ENCODE assay signal across 7 mouse cellular contexts in the genomic region with DNA sequence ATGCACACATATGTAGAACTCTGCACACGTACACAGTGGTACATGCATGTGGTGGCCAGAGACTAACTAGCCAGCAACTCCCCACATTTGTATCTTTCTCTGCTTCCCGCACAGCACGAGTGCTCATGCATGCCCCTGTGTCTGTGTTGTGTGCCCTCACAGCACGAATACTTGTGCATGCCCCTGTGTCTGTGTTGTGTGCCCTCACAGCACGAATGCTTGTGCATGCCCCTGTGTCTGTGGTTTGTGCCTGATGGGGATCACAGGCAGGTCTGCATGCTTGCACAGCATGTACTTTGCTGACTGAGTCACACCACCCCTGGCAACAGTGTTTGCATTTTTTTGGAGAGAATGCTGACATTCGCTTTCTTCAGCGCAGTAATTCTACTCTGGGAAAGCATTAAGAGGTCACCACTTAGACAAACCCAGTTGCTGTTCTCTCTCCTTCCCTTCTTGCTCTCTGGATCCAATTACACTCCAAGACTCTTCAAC.
DNase-seq lines count a peak whose midpoint lies in the region; ATAC-seq lines count a peak whose summit lies in the region.

No protein-coding gene starts in this region.

- no peaks in the 10 kb centered on the region for H3K9me3 ChIP-seq in midbrain, embryonic 10.5 days (replicated peaks)
- H3K9me3 ChIP-seq in midbrain, embryonic 15.5 days: no peaks in the 10 kb centered on the region
- H3K9me3 ChIP-seq in embryonic facial prominence, embryonic 11.5 days (replicated peaks; ENCODE audit: control insufficient read depth, low read length): no peaks in the 10 kb centered on the region
- no peaks in the 10 kb centered on the region for H3K9me3 ChIP-seq in stomach, embryonic 14.5 days (ENCODE audit: control insufficient read depth, low read depth, low read length)

- H3K4me1 ChIP-seq in midbrain, embryonic 10.5 days: peaks cover 11% of the 10 kb centered on the region
- no peaks in the 10 kb centered on the region for H3K4me1 ChIP-seq in midbrain, embryonic 15.5 days
- no peaks in the 10 kb centered on the region for H3K4me1 ChIP-seq in embryonic facial prominence, embryonic 11.5 days (ENCODE audit: control insufficient read depth, insufficient read depth, low read length)
- no peaks in the 10 kb centered on the region; the same call in 1 of the 2 replicates for H3K4me1 ChIP-seq in stomach, embryonic 14.5 days (ENCODE audit: control insufficient read depth, insufficient read depth, low read length)

- H3K36me3 ChIP-seq in midbrain, embryonic 10.5 days: no peaks in the 10 kb centered on the region
- H3K36me3 ChIP-seq in midbrain, embryonic 15.5 days (replicated peaks): no peaks in the 10 kb centered on the region
- no peaks in the 10 kb centered on the region for H3K36me3 ChIP-seq in embryonic facial prominence, embryonic 11.5 days (replicated peaks; ENCODE audit: control insufficient read depth, insufficient read depth, low read depth, low read length)
- H3K36me3 ChIP-seq in stomach, embryonic 14.5 days (ENCODE audit: control insufficient read depth, insufficient read depth, low read length): no peaks in the 10 kb centered on the region

- H3K4me3 ChIP-seq in midbrain, embryonic 10.5 days: no peak overlapping the region
- no peak overlapping the region for H3K4me3 ChIP-seq in midbrain, embryonic 15.5 days
- H3K4me3 ChIP-seq in embryonic facial prominence, embryonic 11.5 days (ENCODE audit: low read depth, low read length): no peak overlapping the region
- H3K4me3 ChIP-seq in stomach, embryonic 14.5 days (ENCODE audit: low read depth, low read length): no peak overlapping the region

- no peak for ATAC-seq in midbrain, embryonic 15.5 days (replicated peaks)
- ATAC-seq in embryonic facial prominence, embryonic 11.5 days (replicated peaks; ENCODE audit: insufficient number of reproducible peaks, low FRiP score, low TSS enrichment, low read depth): no peak
- 0 out of 2 replicates have a peak, but pooled peaks have one; percentile 33 for ATAC-seq in stomach, embryonic 14.5 days (ENCODE audit: insufficient number of reproducible peaks, insufficient read depth, low FRiP score, low read depth)

- no peak overlapping the region for H3K9ac ChIP-seq in midbrain, embryonic 15.5 days
- no peak overlapping the region for H3K9ac ChIP-seq in embryonic facial prominence, embryonic 11.5 days (replicated peaks; ENCODE audit: low read length)
- no peak overlapping the region for H3K9ac ChIP-seq in stomach, embryonic 14.5 days (replicated peaks; ENCODE audit: low read depth, low read length)

- peak; percentile 19 for DNase-seq in midbrain, embryonic 10.5 days (ENCODE audit: low spot score)
- DNase-seq in embryonic facial prominence, embryonic 11.5 days (ENCODE audit: low spot score): peak; percentile 47
- DNase-seq in kidney, postnatal 14 days: peak; percentile 54
- no peak for DNase-seq in cerebellum, postnatal 10 days
- no peak for DNase-seq in spleen, postnatal 4 days (ENCODE audit: low spot score in 2 of 2)

- no peak overlapping the region for H3K27ac ChIP-seq in midbrain, embryonic 10.5 days (replicated peaks)
- no peak overlapping the region for H3K27ac ChIP-seq in midbrain, embryonic 15.5 days
- H3K27ac ChIP-seq in embryonic facial prominence, embryonic 11.5 days (replicated peaks; ENCODE audit: low read depth, low read length): no peak overlapping the region
- H3K27ac ChIP-seq in stomach, embryonic 14.5 days (ENCODE audit: low read length): peak overlapping the region; percentile 33; the same call in 1 of the 2 replicates

- H3K27me3 ChIP-seq in midbrain, embryonic 10.5 days (ENCODE audit: low read depth, poor library complexity, severe bottlenecking): no peaks in the 10 kb centered on the region
- H3K27me3 ChIP-seq in midbrain, embryonic 15.5 days (replicated peaks): no peaks in the 10 kb centered on the region
- no peaks in the 10 kb centered on the region for H3K27me3 ChIP-seq in embryonic facial prominence, embryonic 11.5 days (ENCODE audit: control insufficient read depth, insufficient read depth, low read length)
- H3K27me3 ChIP-seq in stomach, embryonic 14.5 days (ENCODE audit: control insufficient read depth, insufficient read depth, low read length): no peaks in the 10 kb centered on the region

- 63% methylated on average over 7 of the region's 7 CpGs for WGBS in midbrain, embryonic 10.5 days
- 66% methylated on average over 7 of the region's 7 CpGs for WGBS in midbrain, embryonic 15.5 days
- 41% methylated on average over 7 of the region's 7 CpGs for WGBS in embryonic facial prominence, embryonic 11.5 days
- 42% methylated on average over 7 of the region's 7 CpGs for WGBS in stomach, embryonic 14.5 days

- no peak overlapping the region for H3K4me2 ChIP-seq in midbrain, embryonic 15.5 days
- no peak overlapping the region for H3K4me2 ChIP-seq in embryonic facial prominence, embryonic 11.5 days (ENCODE audit: low read depth, low read length)
- H3K4me2 ChIP-seq in stomach, embryonic 14.5 days (replicated peaks; ENCODE audit: low read depth, low read length): no peak overlapping the region

Comparison
In these comparisons a context has a peak if more than half of its experiments do, and no peak if none do; other contexts are left out.
1. DNase-seq: peak in midbrain, embryonic 10.5 days (single experiment), embryonic facial prominence, embryonic 11.5 days (single experiment) and kidney, postnatal 14 days (single experiment); none in cerebellum, postnatal 10 days (0 of 2) and spleen, postnatal 4 days (0 of 2).